Mouse (Mus musculus) fat pad, adult 2 months (tissue): Measurements from ENCODE around the gene Mtif2.
"Not testable (repeated sequence)": the region's sequence is repeated elsewhere in the genome, so short reads cannot be mapped to it uniquely, and the experiment has no call there.

Source experiments
- DNase-seq: peaks from one replicate; pipeline ENCODE4 v3.0.0-alpha.2; 2011; ENCODE audit warnings: low read depth, low spot score; ENCODE audit errors: extremely low read depth

Gene Mtif2

GRCm38 (mm10) chr11:29525988-29526794, at the start of gene Mtif2:
Gene Mtif2, plus strand, starts transcription at chr11:29526408.
- DNase-seq = no peak

GRCm38 (mm10) chr11:29493135-29493534, 33.1 kb upstream of the Mtif2 start:
- no peak for DNase-seq

- no peak for DNase-seq
Observed at GRCm38 (mm10) chr11:29496962-29497361, 29.2 kb upstream of the Mtif2 start.

GRCm38 (mm10) chr11:29503948-29504893, 22.0 kb upstream of the Mtif2 start:
- DNase-seq = no peak

GRCm38 (mm10) chr11:29504899-29505625, 21.1 kb upstream of the Mtif2 start:
- no peak for DNase-seq

- no peak for DNase-seq
Observed at GRCm38 (mm10) chr11:29509421-29509820, 16.8 kb upstream of the Mtif2 start.

GRCm38 (mm10) chr11:29512818-29513535, 13.2 kb upstream of the Mtif2 start:
- no peak for DNase-seq

- DNase-seq = no peak
Observed at GRCm38 (mm10) chr11:29514325-29514681, 11.9 kb upstream of the Mtif2 start.

GRCm38 (mm10) chr11:29514682-29515412, 11.4 kb upstream of the Mtif2 start, which contains the start of gene Prorsd1:
Gene Prorsd1, minus strand, starts transcription at chr11:29515033.
- DNase-seq = peak; percentile 43

- DNase-seq = no peak
Observed at GRCm38 (mm10) chr11:29538201-29538600, 12.0 kb downstream of the Mtif2 start.

GRCm38 (mm10) chr11:29544225-29544945, 18.2 kb downstream of the Mtif2 start:
- no peak for DNase-seq

GRCm38 (mm10) chr11:29545150-29545752, 19.0 kb downstream of the Mtif2 start:
- not testable (repeated sequence) for DNase-seq

GRCm38 (mm10) chr11:29546297-29546696, 20.1 kb downstream of the Mtif2 start:
- DNase-seq = not testable (repeated sequence)

GRCm38 (mm10) chr11:29546762-29547161, 20.6 kb downstream of the Mtif2 start:
- no peak for DNase-seq

GRCm38 (mm10) chr11:29547249-29547751, 21.1 kb downstream of the Mtif2 start:
- DNase-seq = no peak

- DNase-seq = peak; percentile 81
Observed at GRCm38 (mm10) chr11:29547752-29548503, 21.7 kb downstream of the Mtif2 start, which contains the start of the genes Clhc1 and Rps27a. Gene Clhc1, plus strand, starts transcription at chr11:29547950. Gene Rps27a, minus strand, starts transcription at chr11:29548109.
